11 mouse cellular contexts compared by ENCODE assay signal in the genomic region with DNA sequence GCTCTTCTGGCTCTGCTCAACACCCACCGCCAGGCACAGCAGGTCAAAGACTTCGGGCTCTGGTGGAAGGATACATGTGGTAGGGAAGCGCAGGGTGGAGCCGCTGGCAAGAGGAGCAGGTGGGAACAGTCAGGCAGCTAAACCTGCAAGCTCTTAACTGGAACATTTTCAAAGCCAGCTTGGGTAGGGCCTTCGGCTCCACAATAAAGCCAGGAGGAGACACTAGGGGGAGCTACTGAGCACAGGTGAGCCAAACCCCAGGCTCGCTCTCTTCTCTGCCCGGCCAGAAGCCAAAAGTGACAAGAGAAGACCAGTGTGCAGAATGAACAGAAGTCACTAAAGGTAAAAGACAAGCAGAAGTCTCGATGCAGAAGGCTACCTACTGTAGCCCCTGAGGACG. TPM values are rescaled to one million over a fixed set of nuclear protein-coding genes. Genes with fewer than 3 reads are reported as not detected.
DNase-seq lines count a peak whose midpoint lies in the region; ATAC-seq and TF ChIP-seq lines count a peak whose summit lies in the region.
"Had no signal": no experiment of that assay in that cellular context is flagged by ENCODE, and none has a peak within 500 bp of the region (broad histone marks: within the 10 kb centered on the region; RNA-seq: fewer than 3 reads in every experiment).

No protein-coding gene starts in this region.

- TF ChIP-seq EP300 in CH12.LX (IDR thresholded peaks at IDR 0.05; ENCODE audit: low read length), result no peak

- H3K4me3 ChIP-seq in hindbrain, postnatal 0 days (ENCODE audit: low read length), result no peak overlapping the region
- H3K4me3 ChIP-seq in hindbrain, embryonic 16.5 days (ENCODE audit: low read length), result no peak overlapping the region
- no peak overlapping the region for H3K4me3 ChIP-seq in CH12.LX (replicated peaks in 1 of 3; ENCODE audit: low read depth in 2 of 3, low read length in 2 of 3, poor library complexity in 1 of 3)

- no peak for TF ChIP-seq POLR2A in CH12.LX (IDR thresholded peaks at IDR 0.05; ENCODE audit: low read depth, low read length)

- H3K36me3 ChIP-seq in hindbrain, postnatal 0 days (ENCODE audit: insufficient read depth, low read length), result peaks cover 36% of the 10 kb centered on the region
- H3K36me3 ChIP-seq in hindbrain, embryonic 16.5 days (ENCODE audit: control insufficient read depth, insufficient read depth, low read length), result peaks cover 12% of the 10 kb centered on the region
- H3K36me3 ChIP-seq in CH12.LX (replicated peaks in 1 of 2; ENCODE audit: control insufficient read depth in 1 of 2, insufficient read depth in 1 of 2, low read length in 1 of 2), result peaks cover 52 to 66% of the 10 kb centered on the region in 2 experiments

- in situ Hi-C loops in CH12.LX (cut with MboI; ENCODE audit: low pct_ligation_motif_present, low pct_unique_long_range_greater_than_20kb, low sequenced_read_pairs), result no loop called here

- no peaks in the 10 kb centered on the region for H3K79me2 ChIP-seq in CH12.LX (replicated peaks; ENCODE audit: control insufficient read depth, extremely low read depth, insufficient read depth, poor library complexity, severe bottlenecking)

- no peak overlapping the region for H3K4me2 ChIP-seq in hindbrain, postnatal 0 days (ENCODE audit: low read depth, low read length)
- H3K4me2 ChIP-seq in hindbrain, embryonic 16.5 days (ENCODE audit: low read length), result no peak overlapping the region
- H3K4me2 ChIP-seq in CH12.LX (ENCODE audit: insufficient read depth, low read depth, poor library complexity, severe bottlenecking), result no peak overlapping the region

- H3K27ac ChIP-seq in hindbrain, postnatal 0 days, result no peak overlapping the region
- no peak overlapping the region for H3K27ac ChIP-seq in hindbrain, embryonic 16.5 days (ENCODE audit: low read depth, low read length)
- H3K27ac ChIP-seq in CH12.LX (ENCODE audit: insufficient read depth, low read depth), result no peak overlapping the region

- no peaks in the 10 kb centered on the region for H3K9me3 ChIP-seq in hindbrain, postnatal 0 days (ENCODE audit: low read length)
- H3K9me3 ChIP-seq in hindbrain, embryonic 16.5 days (ENCODE audit: control insufficient read depth, low read length), result no peaks in the 10 kb centered on the region
- peaks cover 7% of the 10 kb centered on the region for H3K9me3 ChIP-seq in CH12.LX (replicated peaks; ENCODE audit: low read length)

- no peak for DNase-seq in hindbrain, postnatal 0 days (ENCODE audit: low spot score)
- peak; percentile 14 for DNase-seq in CH12.LX (ENCODE audit: extremely low read depth)
- peak; percentile 11 for DNase-seq in c-Kit-positive CD71-positive TER-119-negative erythroid progenitor cells, embryonic 14.5 days (ENCODE audit: low read depth)
- DNase-seq in forelimb bud, embryonic 11.5 days (ENCODE audit: low read depth, low spot score), result peak; percentile 29
- DNase-seq in left cerebral cortex, adult 8-10 months (ENCODE audit: low spot score in 2 of 2), result no peak
- DNase-seq in adrenal gland, postnatal 10 days, result no peak

- no peaks in the 10 kb centered on the region for H3K27me3 ChIP-seq in hindbrain, postnatal 0 days (ENCODE audit: insufficient read depth, low read length)
- H3K27me3 ChIP-seq in hindbrain, embryonic 16.5 days (replicated peaks; ENCODE audit: control insufficient read depth, insufficient read depth, low read length), result no peaks in the 10 kb centered on the region
- H3K27me3 ChIP-seq in CH12.LX (replicated peaks), result no peaks in the 10 kb centered on the region

- TF ChIP-seq RAD21 in CH12.LX (IDR thresholded peaks at IDR 0.05; ENCODE audit: low read depth, low read length), result no peak

- H3K4me1 ChIP-seq in hindbrain, postnatal 0 days (ENCODE audit: insufficient read depth, low read length), result no peaks in the 10 kb centered on the region
- no peaks in the 10 kb centered on the region for H3K4me1 ChIP-seq in hindbrain, embryonic 16.5 days (ENCODE audit: control insufficient read depth, insufficient read depth, low read depth, low read length)
- no peaks in the 10 kb centered on the region for H3K4me1 ChIP-seq in CH12.LX (ENCODE audit: control insufficient read depth in 1 of 2, insufficient read depth in 2 of 2)

- TF ChIP-seq CTCF in hindbrain, postnatal 0 days (IDR thresholded peaks at IDR 0.05; ENCODE audit: low read depth), result peak; percentile 55
- peak; percentile 54 to 55; a peak in 3 of 4 replicates for TF ChIP-seq CTCF in CH12.LX (conservative IDR thresholded peaks at IDR 0.05 in 1 of 2, IDR thresholded peaks at IDR 0.05 in 1 of 2; ENCODE audit: low read depth in 2 of 2, low read length in 2 of 2)

- H3K9ac ChIP-seq in hindbrain, postnatal 0 days (replicated peaks; ENCODE audit: low read length), result no peak overlapping the region
- no peak overlapping the region for H3K9ac ChIP-seq in hindbrain, embryonic 16.5 days (ENCODE audit: low read depth, low read length)
- H3K9ac ChIP-seq in CH12.LX (ENCODE audit: insufficient read depth, low read depth), result no peak overlapping the region

- dilution Hi-C loops in CH12.LX (cut with MboI; ENCODE audit: extremely low pct_ligation_motif_present, extremely low pct_unique_long_range_greater_than_20kb, low sequenced_read_pairs), result no loop called here

- ATAC-seq in hindbrain, postnatal 0 days, result no peak
- ATAC-seq in hindbrain, embryonic 16.5 days, result no peak
- ATAC-seq in megakaryocyte, adult 5-6 weeks (ENCODE audit: poor library complexity, severe bottlenecking), result peak; percentile 30; the same call in 1 of the 2 replicates

- WGBS in hindbrain, postnatal 0 days, result 93% methylated on average over 9 of the region's 9 CpGs
- 86% methylated on average over 9 of the region's 9 CpGs for WGBS in hindbrain, embryonic 16.5 days

TF ChIP-seq in CH12.LX, 34 proteins besides CTCF, POLR2A, EP300 and RAD21:
- no peak for TF ChIP-seq JUND (conservative IDR thresholded peaks at IDR 0.05; ENCODE audit: low read depth, low read length)
- no peak for TF ChIP-seq POLR2AphosphoS2 (IDR thresholded peaks at IDR 0.05; ENCODE audit: low read depth, low read length)
- no peak for TF ChIP-seq TCF12 (IDR thresholded peaks at IDR 0.05; ENCODE audit: low read depth, low read length)
- TF ChIP-seq NRF1 (IDR thresholded peaks at IDR 0.05; ENCODE audit: low read depth, low read length), result no peak
- no peak for TF ChIP-seq JUN (IDR thresholded peaks at IDR 0.05; ENCODE audit: insufficient read depth, low read depth, low read length)
- no peak for TF ChIP-seq TBP (conservative IDR thresholded peaks at IDR 0.05; ENCODE audit: low read depth, low read length)
- no peak for TF ChIP-seq UBTF (IDR thresholded peaks at IDR 0.05; ENCODE audit: low read depth, low read length)
- no peak for TF ChIP-seq CHD1 (IDR thresholded peaks at IDR 0.05; ENCODE audit: low read depth, low read length)
- no peak for TF ChIP-seq RCOR1 (conservative IDR thresholded peaks at IDR 0.05; ENCODE audit: low read depth, low read length)
- no peak for TF ChIP-seq ETS1 (conservative IDR thresholded peaks at IDR 0.05; ENCODE audit: low read depth, low read length)
- TF ChIP-seq MAX (IDR thresholded peaks at IDR 0.05; ENCODE audit: low read length), result no peak
TF ChIP-seq in CH12.LX: peak in this region for 0.

RNA-seq across cellular contexts. Expression of gene Dip2a, which starts 46.7 kb away (rescaled TPM):
- 54.3 and 65.2 TPM in 2 replicates for total RNA-seq in hindbrain, postnatal 0 days (2014; rRNA removed)
- polyA plus RNA-seq in hindbrain, postnatal 0 days (2015; fragmentation: Nextera tagmentation; extraction: Ambion mirVana), result 12.6 TPM in 2 replicates
- 18.0 and 20.1 TPM in 2 replicates for polyA plus RNA-seq in hindbrain, embryonic 16.5 days (2015; fragmentation: Nextera tagmentation; extraction: Ambion mirVana)
- total RNA-seq in CH12.LX (2012; rRNA removed), result 1.4 and 2.4 TPM in 2 replicates
- total RNA-seq in CH12.LX (2014; rRNA removed), result 0.73 and 0.97 TPM in 2 replicates
- 1.5 TPM in 2 replicates for polyA plus RNA-seq in CH12.LX (2012; ENCODE audit: insufficient read length, low read depth)
- 3.6 and 4.3 TPM in 2 replicates for total RNA-seq in megakaryocyte, adult 5-6 weeks (2015)
- 5.1 and 5.3 TPM in 2 replicates for total RNA-seq in megakaryocyte, adult 5-6 weeks (2017)
- 10 to 100 TPM; 62.9 to 72.8 (median 64.5) TPM for total RNA-seq in left cerebral cortex, adult 8-10 months (2022)
- total RNA-seq in adrenal gland, postnatal 10 days (2021), result 10 to 100 TPM; 30.8 to 39.4 TPM

RNA-seq across cellular contexts. Expression of gene AC141477.1, which starts 48.5 kb away (rescaled TPM):
- total RNA-seq in hindbrain, postnatal 0 days (2014; rRNA removed), result not detected in 2 replicates
- polyA plus RNA-seq in hindbrain, postnatal 0 days (2015; fragmentation: Nextera tagmentation; extraction: Ambion mirVana), result not detected in 2 replicates
- polyA plus RNA-seq in hindbrain, embryonic 16.5 days (2015; fragmentation: Nextera tagmentation; extraction: Ambion mirVana), result not detected in 2 replicates
- not detected in 2 replicates for total RNA-seq in CH12.LX (2012; rRNA removed)
- not detected in 2 replicates for total RNA-seq in CH12.LX (2014; rRNA removed)
- polyA plus RNA-seq in CH12.LX (2012; ENCODE audit: insufficient read length, low read depth), result 3.5 TPM in 1 of 2 replicates, not detected in the other
- not detected in 2 replicates for total RNA-seq in megakaryocyte, adult 5-6 weeks (2015)
- total RNA-seq in megakaryocyte, adult 5-6 weeks (2017), result 10.4 TPM in 1 of 2 replicates, not detected in the other
- not detected for total RNA-seq in left cerebral cortex, adult 8-10 months (2022)
- total RNA-seq in adrenal gland, postnatal 10 days (2021), result 1 to 10 TPM in 1 of 2 experiments, not detected in 1; 3.4 TPM
- total RNA-seq: adrenal gland, postnatal 36 days had no signal
- polyA plus RNA-seq: large intestine, adult 2 months; neural tube, embryonic 14.5 days had no signal

RNA-seq across cellular contexts. Expression of gene Pcnt, which starts 50.8 kb away (rescaled TPM):
- 9.7 and 10.1 TPM in 2 replicates for total RNA-seq in hindbrain, postnatal 0 days (2014; rRNA removed)
- polyA plus RNA-seq in hindbrain, postnatal 0 days (2015; fragmentation: Nextera tagmentation; extraction: Ambion mirVana), result 4.8 and 5.4 TPM in 2 replicates
- 5.5 and 7.1 TPM in 2 replicates for polyA plus RNA-seq in hindbrain, embryonic 16.5 days (2015; fragmentation: Nextera tagmentation; extraction: Ambion mirVana)
- total RNA-seq in CH12.LX (2012; rRNA removed), result 28.7 and 29.1 TPM in 2 replicates
- total RNA-seq in CH12.LX (2014; rRNA removed), result 22.2 and 24.6 TPM in 2 replicates
- polyA plus RNA-seq in CH12.LX (2012; ENCODE audit: insufficient read length, low read depth), result 30.2 and 30.6 TPM in 2 replicates
- 24.2 and 27.3 TPM in 2 replicates for total RNA-seq in megakaryocyte, adult 5-6 weeks (2015)
- total RNA-seq in megakaryocyte, adult 5-6 weeks (2017), result 44.1 and 53.4 TPM in 2 replicates
- total RNA-seq in left cerebral cortex, adult 8-10 months (2022), result 10 to 100 TPM; 26.1 to 33.6 (median 29.0) TPM
- total RNA-seq in adrenal gland, postnatal 10 days (2021), result 10 to 100 TPM; 14.5 to 21.6 TPM

RNA-seq across cellular contexts. Expression of gene 2610028H24Rik, which starts 57.1 kb away (rescaled TPM):
- total RNA-seq in hindbrain, postnatal 0 days (2014; rRNA removed), result not detected in 2 replicates
- not detected in 2 replicates for polyA plus RNA-seq in hindbrain, postnatal 0 days (2015; fragmentation: Nextera tagmentation; extraction: Ambion mirVana)
- 0.16 TPM in 1 of 2 replicates, not detected in the other for polyA plus RNA-seq in hindbrain, embryonic 16.5 days (2015; fragmentation: Nextera tagmentation; extraction: Ambion mirVana)
- total RNA-seq in CH12.LX (2012; rRNA removed) (0.25 and 0.42 TPM in 2 replicates), CH12.LX (2014; rRNA removed) (not detected in 2 replicates)
- polyA plus RNA-seq in CH12.LX (2012; ENCODE audit: insufficient read length, low read depth), result not detected in 2 replicates
- not detected in 2 replicates for total RNA-seq in megakaryocyte, adult 5-6 weeks (2015)
- not detected in 2 replicates for total RNA-seq in megakaryocyte, adult 5-6 weeks (2017)
- not detected for total RNA-seq in left cerebral cortex, adult 8-10 months (2022)
- total RNA-seq in adrenal gland, postnatal 10 days (2021), result not detected
- total RNA-seq: adrenal gland, postnatal 36 days had no signal
- polyA plus RNA-seq: large intestine, adult 2 months; neural tube, embryonic 14.5 days had no signal

Comparison
In these comparisons a context has a peak if more than half of its experiments do, and no peak if none do; other contexts are left out.
1. DNase-seq: peak in CH12.LX (single experiment), c-Kit-positive CD71-positive TER-119-negative erythroid progenitor cells, embryonic 14.5 days (single experiment) and forelimb bud, embryonic 11.5 days (single experiment); none in hindbrain, postnatal 0 days (single experiment), left cerebral cortex, adult 8-10 months (0 of 2) and adrenal gland, postnatal 10 days (single experiment).